Mouse (Mus musculus) heart, embryonic 12.5 days (tissue): ENCODE measurements around the gene Zc3h12c. TPM values are rescaled to one million over a fixed set of nuclear protein-coding genes. Genes with fewer than 3 reads are reported as not detected.

Source experiments
- ATAC-seq: fragments of 200-750 bp; cut with Nextera tagmentation; 2 replicates; pipeline ENCODE4 v1.8.0; 2017; ENCODE audit warnings: moderate TSS enrichment, moderate library complexity; ENCODE audit not compliant: insufficient number of reproducible peaks, low FRiP score
- H3K27ac ChIP-seq: fragments of 300-500 bp; sonication (generic); 2 replicates; pipeline ENCODE4 v1.5.1; 2016; ENCODE audit warnings: mild to moderate bottlenecking, moderate library complexity; ENCODE audit not compliant: poor library complexity, severe bottlenecking
- H3K27me3 ChIP-seq: fragments of 300-500 bp; sonication (generic); replicated peaks from 2 replicates; pipeline ENCODE4 v1.6.1; 2016; ENCODE audit warnings: mild to moderate bottlenecking, moderate library complexity
- H3K36me3 ChIP-seq: fragments of 300-500 bp; sonication (generic); 2 replicates; pipeline ENCODE4 v1.6.1; 2016; ENCODE audit warnings: mild to moderate bottlenecking, moderate library complexity
- H3K4me1 ChIP-seq: fragments of 300-500 bp; sonication (generic); replicated peaks from 2 replicates; pipeline ENCODE4 v1.6.1; 2016; ENCODE audit warnings: mild to moderate bottlenecking
- H3K4me2 ChIP-seq: fragments of 300-500 bp; sonication (generic); 2 replicates; pipeline ENCODE4 v1.6.1; 2016; ENCODE audit warnings: mild to moderate bottlenecking, moderate library complexity
- H3K4me3 ChIP-seq: fragments of 300-500 bp; sonication (generic); 2 replicates; pipeline ENCODE4 v1.5.1; 2016; ENCODE audit warnings: mild to moderate bottlenecking
- H3K9ac ChIP-seq: fragments of 300-500 bp; sonication (generic); 2 replicates; pipeline ENCODE4 v1.6.1; 2016; ENCODE audit warnings: mild to moderate bottlenecking, moderate library complexity
- H3K9me3 ChIP-seq: fragments of 300-500 bp; sonication (generic); replicated peaks from 2 replicates; pipeline ENCODE4 v1.6.1; 2016; ENCODE audit warnings: mild to moderate bottlenecking, moderate library complexity
- WGBS: fragments of 180-500 bp; shearing (Covaris S2); methylation state at CpG from one replicate; pipeline ENCODE4 v1.1.7; 2016; 5-methylcytosine and 5-hydroxymethylcytosine counted together
- polyA plus RNA-seq: library from polyadenylated mRNA; unstranded; fragments of >200 nt; fragmentation: Nextera tagmentation; extraction: Ambion mirVana; gene quantifications from 2 replicates; pipeline ENCODE4 v1.2.1, GENCODE M21; 2016

The Zc3h12c gene
- polyA plus RNA-seq = 4.0 and 4.6 TPM in 2 replicates

GRCm38 (mm10) chr9:52167863-52168685, at the start of gene Zc3h12c:
Gene Zc3h12c (minus strand): TSS chr9:52168572.
- peak; percentile 83 for ATAC-seq
- Histone ChIP-seq H3K4me2 (peak within 1 kb of the TSS; percentile 83), H3K9ac (peak within 1 kb of the TSS; percentile 99), H3K4me1 (peaks cover 19% of the 10 kb centered on the region; the same call in 1 of the 2 replicates), H3K36me3 (no peaks in the 10 kb centered on the region), H3K27ac (peak within 1 kb of the TSS; percentile 96), H3K9me3 (no peaks in the 10 kb centered on the region), H3K27me3 (no peaks in the 10 kb centered on the region), H3K4me3 (peak within 1 kb of the TSS; percentile 98)
- WGBS = under 1% methylated on average over 90 of the region's 100 CpGs

- no peak overlapping the region for H3K4me3 ChIP-seq
- no peaks in the 10 kb centered on the region for H3K27me3 ChIP-seq
- H3K9ac ChIP-seq = no peak overlapping the region
- no peak overlapping the region for H3K4me2 ChIP-seq
- no peak for ATAC-seq
- H3K9me3 ChIP-seq = no peaks in the 10 kb centered on the region
- H3K4me1 ChIP-seq = no peaks in the 10 kb centered on the region
- H3K27ac ChIP-seq = no peak overlapping the region
- no peaks in the 10 kb centered on the region for H3K36me3 ChIP-seq
- WGBS = 46% methylated on average over 4 of the region's 4 CpGs
Measured at GRCm38 (mm10) chr9:52217636-52218035, 49.3 kb upstream of the Zc3h12c start.

GRCm38 (mm10) chr9:52215291-52215690, 46.9 kb upstream of the Zc3h12c start:
- H3K27me3 ChIP-seq = no peaks in the 10 kb centered on the region
- no peak overlapping the region for H3K4me3 ChIP-seq
- H3K9ac ChIP-seq = no peak overlapping the region
- H3K9me3 ChIP-seq = no peaks in the 10 kb centered on the region
- 79% methylated on average over 3 of the region's 3 CpGs for WGBS
- ATAC-seq = no peak
- H3K4me1 ChIP-seq = no peaks in the 10 kb centered on the region
- H3K27ac ChIP-seq = no peak overlapping the region
- H3K36me3 ChIP-seq = no peaks in the 10 kb centered on the region
- no peak overlapping the region for H3K4me2 ChIP-seq

GRCm38 (mm10) chr9:52212416-52212815, 44.0 kb upstream of the Zc3h12c start:
- H3K4me3 ChIP-seq = no peak overlapping the region
- H3K27ac ChIP-seq = no peak overlapping the region
- H3K36me3 ChIP-seq = no peaks in the 10 kb centered on the region
- H3K4me2 ChIP-seq = no peak overlapping the region
- no peak for ATAC-seq
- WGBS = 87% methylated on average over 6 of the region's 6 CpGs
- no peaks in the 10 kb centered on the region for H3K9me3 ChIP-seq
- H3K27me3 ChIP-seq = no peaks in the 10 kb centered on the region
- H3K4me1 ChIP-seq = no peaks in the 10 kb centered on the region
- no peak overlapping the region for H3K9ac ChIP-seq

- Histone ChIP-seq H3K4me2 (no peak overlapping the region), H3K9ac (no peak overlapping the region), H3K27ac (no peak overlapping the region), H3K4me3 (no peak overlapping the region), H3K9me3 (no peaks in the 10 kb centered on the region), H3K4me1 (no peaks in the 10 kb centered on the region), H3K36me3 (no peaks in the 10 kb centered on the region), H3K27me3 (no peaks in the 10 kb centered on the region)
- ATAC-seq = no peak
- WGBS = 58% methylated on average over 3 of the region's 3 CpGs
Measured at GRCm38 (mm10) chr9:52208510-52209030, 40.2 kb upstream of the Zc3h12c start.

GRCm38 (mm10) chr9:52203189-52203588, 34.8 kb upstream of the Zc3h12c start:
- no peak for ATAC-seq
- 0 out of 2 replicates have a peak, but pooled peaks cover 3% of the 10 kb centered on the region for H3K4me1 ChIP-seq
- no peaks in the 10 kb centered on the region for H3K9me3 ChIP-seq
- no peak overlapping the region for H3K27ac ChIP-seq
- no peaks in the 10 kb centered on the region for H3K36me3 ChIP-seq
- H3K4me2 ChIP-seq = no peak overlapping the region
- 56% methylated on average over 4 of the region's 4 CpGs for WGBS
- H3K27me3 ChIP-seq = no peaks in the 10 kb centered on the region
- no peak overlapping the region for H3K9ac ChIP-seq
- H3K4me3 ChIP-seq = no peak overlapping the region

- Histone ChIP-seq H3K9ac (no peak overlapping the region), H3K36me3 (no peaks in the 10 kb centered on the region), H3K9me3 (no peaks in the 10 kb centered on the region), H3K4me1 (peaks cover 11% of the 10 kb centered on the region; the same call in 1 of the 2 replicates), H3K4me3 (no peak overlapping the region), H3K4me2 (no peak overlapping the region), H3K27me3 (no peaks in the 10 kb centered on the region), H3K27ac (no peak overlapping the region)
- ATAC-seq = no peak
- WGBS = 75% methylated on average over 4 of the region's 4 CpGs
Measured at GRCm38 (mm10) chr9:52200271-52200670, 31.9 kb upstream of the Zc3h12c start.

- Histone ChIP-seq H3K9ac (no peak overlapping the region), H3K36me3 (no peaks in the 10 kb centered on the region), H3K4me2 (no peak overlapping the region), H3K4me3 (no peak overlapping the region), H3K9me3 (no peaks in the 10 kb centered on the region), H3K4me1 (peaks cover 8% of the 10 kb centered on the region; the same call in 1 of the 2 replicates), H3K27ac (no peak overlapping the region), H3K27me3 (no peaks in the 10 kb centered on the region)
- 55% methylated on average over 3 of the region's 3 CpGs for WGBS
- ATAC-seq = no peak
Measured at GRCm38 (mm10) chr9:52195853-52196252, 27.5 kb upstream of the Zc3h12c start.

GRCm38 (mm10) chr9:52193851-52194250, 25.5 kb upstream of the Zc3h12c start:
- no peak for ATAC-seq
- WGBS = 72% methylated on average over 5 of the region's 5 CpGs
- Histone ChIP-seq H3K9ac (no peak overlapping the region), H3K4me2 (no peak overlapping the region), H3K36me3 (no peaks in the 10 kb centered on the region), H3K4me3 (no peak overlapping the region), H3K27ac (no peak overlapping the region), H3K4me1 (peaks cover 8% of the 10 kb centered on the region; the same call in 1 of the 2 replicates), H3K9me3 (no peaks in the 10 kb centered on the region), H3K27me3 (no peaks in the 10 kb centered on the region)

- Histone ChIP-seq H3K4me3 (no peak overlapping the region), H3K27ac (no peak overlapping the region), H3K4me2 (no peak overlapping the region), H3K9me3 (no peaks in the 10 kb centered on the region), H3K9ac (no peak overlapping the region), H3K4me1 (peaks cover 10% of the 10 kb centered on the region; the same call in 1 of the 2 replicates), H3K27me3 (no peaks in the 10 kb centered on the region), H3K36me3 (no peaks in the 10 kb centered on the region)
- WGBS = 83% methylated on average over 4 of the region's 4 CpGs
- ATAC-seq = no peak
Measured at GRCm38 (mm10) chr9:52190907-52191306, 22.5 kb upstream of the Zc3h12c start.

GRCm38 (mm10) chr9:52188106-52188505, 19.7 kb upstream of the Zc3h12c start:
- Histone ChIP-seq H3K4me2 (no peak overlapping the region), H3K9ac (no peak overlapping the region), H3K9me3 (peaks cover 3% of the 10 kb centered on the region; the same call in 1 of the 2 replicates), H3K4me1 (0 out of 2 replicates have a peak, but pooled peaks cover 4% of the 10 kb centered on the region), H3K27me3 (no peaks in the 10 kb centered on the region), H3K27ac (no peak overlapping the region), H3K36me3 (no peaks in the 10 kb centered on the region), H3K4me3 (no peak overlapping the region)
- 39% methylated on average over 8 of the region's 8 CpGs for WGBS
- ATAC-seq = no peak
